Mouse (Mus musculus): ENCODE results near the gene Zfp511.

Gene Zfp511

GRCm38 (mm10) chr7:140036281-140037170 lies at the start of gene Zfp511, which contains the start of gene Tubgcp2:
Gene Zfp511, plus strand, starts transcription at chr7:140036391.
Gene Tubgcp2, minus strand, starts transcription at chr7:140036669.
- in situ Hi-C loops (cut with MseI, MboI): no loop called here

GRCm38 (mm10) chr7:139988272-139988671 lies 47.9 kb upstream of the Zfp511 start:
- in situ Hi-C loops (cut with MseI, MboI): no loop called here

- in situ Hi-C loops (cut with MseI, MboI): loop anchor here in 1 of 2 experiments (10.0 kb wide), 1 partner anchor 86 kb away; no protein-coding TSS in a partner anchor
Observed at GRCm38 (mm10) chr7:139990864-139991394, 45.3 kb upstream of the Zfp511 start.

GRCm38 (mm10) chr7:139992406-139992805 lies 43.8 kb upstream of the Zfp511 start, which contains the start of gene Adam8:
Gene Adam8, minus strand, starts transcription at chr7:139992562.
- in situ Hi-C loops (cut with MseI, MboI): loop anchor here in 1 of 2 experiments (10.0 kb wide), 1 partner anchor 88 kb away; no protein-coding TSS in a partner anchor

GRCm38 (mm10) chr7:139993532-139993931 lies 42.7 kb upstream of the Zfp511 start:
- in situ Hi-C loops (cut with MseI, MboI): loop anchor here in 1 of 2 experiments (10.0 kb wide), 1 partner anchor 89 kb away; no protein-coding TSS in a partner anchor

GRCm38 (mm10) chr7:139994202-139994601 lies 42.0 kb upstream of the Zfp511 start:
- in situ Hi-C loops (cut with MseI, MboI): loop anchor here in 1 of 2 experiments (10.0 kb wide), 1 partner anchor 89 kb away; no protein-coding TSS in a partner anchor

- in situ Hi-C loops (cut with MseI, MboI): loop anchor here (5.0 to 10.0 kb wide), 3 partner anchors 38 to 90 kb away; no protein-coding TSS in a partner anchor
Observed at GRCm38 (mm10) chr7:139994676-139995075, 41.5 kb upstream of the Zfp511 start.

- in situ Hi-C loops (cut with MseI, MboI): loop anchor here (5.0 to 10.0 kb wide), 3 partner anchors 33 to 94 kb away; no protein-coding TSS in a partner anchor
Observed at GRCm38 (mm10) chr7:139998691-139999350, 37.4 kb upstream of the Zfp511 start.

- in situ Hi-C loops (cut with MseI, MboI): no loop called here
Observed at GRCm38 (mm10) chr7:140001086-140001740, 35.0 kb upstream of the Zfp511 start.

GRCm38 (mm10) chr7:140004666-140005065 lies 31.5 kb upstream of the Zfp511 start:
- in situ Hi-C loops (cut with MseI, MboI): no loop called here

- in situ Hi-C loops (cut with MseI, MboI): no loop called here
Observed at GRCm38 (mm10) chr7:140006861-140007611, 29.2 kb upstream of the Zfp511 start.

GRCm38 (mm10) chr7:140007781-140008180 lies 28.4 kb upstream of the Zfp511 start:
- in situ Hi-C loops (cut with MseI, MboI): no loop called here

GRCm38 (mm10) chr7:140011336-140011735 lies 24.9 kb upstream of the Zfp511 start:
- in situ Hi-C loops (cut with MseI, MboI): no loop called here

GRCm38 (mm10) chr7:140031771-140032170 lies 4.4 kb upstream of the Zfp511 start:
- in situ Hi-C loops (cut with MseI, MboI): loop anchor here in 1 of 2 experiments (5.0 kb wide), 1 partner anchor 34 kb away; no protein-coding TSS in a partner anchor

GRCm38 (mm10) chr7:140032366-140032765 lies 3.8 kb upstream of the Zfp511 start:
- in situ Hi-C loops (cut with MseI, MboI): loop anchor here in 1 of 2 experiments (5.0 kb wide), 1 partner anchor 35 kb away; no protein-coding TSS in a partner anchor

- in situ Hi-C loops (cut with MseI, MboI): loop anchor here in 1 of 2 experiments (5.0 kb wide), 1 partner anchor 36 kb away; no protein-coding TSS in a partner anchor
Observed at GRCm38 (mm10) chr7:140033386-140033785, 2.8 kb upstream of the Zfp511 start.

GRCm38 (mm10) chr7:140035456-140035855 lies 735 bp upstream of the Zfp511 start:
- in situ Hi-C loops (cut with MseI, MboI): no loop called here

- in situ Hi-C loops (cut with MseI, MboI): no loop called here
Observed at GRCm38 (mm10) chr7:140037171-140037555, 972 bp downstream of the Zfp511 start.

- in situ Hi-C loops (cut with MseI, MboI): loop anchor here in 1 of 2 experiments (5.0 kb wide), 1 partner anchor 45 kb away; no protein-coding TSS in a partner anchor
Observed at GRCm38 (mm10) chr7:140042728-140043127, 6.5 kb downstream of the Zfp511 start.

- in situ Hi-C loops (cut with MseI, MboI): no loop called here
Observed at GRCm38 (mm10) chr7:140045546-140045945, 9.4 kb downstream of the Zfp511 start.

All from mouse trophoblast stem cell (cell line).